Mouse (Mus musculus) neural tube, embryonic 10.5 days (tissue): ENCODE data around the gene Asic4.
A peak's percentile ranks its signal among the peaks of the same experiment; 100 is the strongest.

Experiments used
- DNase-seq: peaks from one replicate; pipeline ENCODE4 v3.0.0-alpha.2; 2017; ENCODE audit warnings: low spot score; ENCODE audit errors: extremely low spot score

The Asic4 gene

DNA sequence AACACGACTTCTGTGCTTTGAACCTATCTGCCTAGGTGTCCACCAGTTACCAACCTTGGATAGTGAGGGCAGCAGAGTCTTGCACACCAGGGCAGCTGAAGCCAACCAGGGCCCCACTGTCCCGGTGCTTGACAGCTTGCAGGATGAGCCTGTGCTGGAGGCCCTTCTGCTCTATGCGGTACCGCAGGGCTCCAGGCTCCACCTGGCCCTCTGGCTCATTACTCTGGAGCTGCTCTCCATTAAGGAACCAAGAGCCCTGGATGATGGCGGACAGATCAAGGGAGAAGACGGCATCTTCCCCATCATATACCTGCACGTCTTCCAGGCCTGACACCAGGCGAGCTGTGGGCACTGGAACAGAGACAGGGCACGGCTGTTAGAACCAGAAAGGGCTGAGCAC is 51.7 kb downstream of the Asic4 start:
- DNase-seq, result no peak

DNA sequence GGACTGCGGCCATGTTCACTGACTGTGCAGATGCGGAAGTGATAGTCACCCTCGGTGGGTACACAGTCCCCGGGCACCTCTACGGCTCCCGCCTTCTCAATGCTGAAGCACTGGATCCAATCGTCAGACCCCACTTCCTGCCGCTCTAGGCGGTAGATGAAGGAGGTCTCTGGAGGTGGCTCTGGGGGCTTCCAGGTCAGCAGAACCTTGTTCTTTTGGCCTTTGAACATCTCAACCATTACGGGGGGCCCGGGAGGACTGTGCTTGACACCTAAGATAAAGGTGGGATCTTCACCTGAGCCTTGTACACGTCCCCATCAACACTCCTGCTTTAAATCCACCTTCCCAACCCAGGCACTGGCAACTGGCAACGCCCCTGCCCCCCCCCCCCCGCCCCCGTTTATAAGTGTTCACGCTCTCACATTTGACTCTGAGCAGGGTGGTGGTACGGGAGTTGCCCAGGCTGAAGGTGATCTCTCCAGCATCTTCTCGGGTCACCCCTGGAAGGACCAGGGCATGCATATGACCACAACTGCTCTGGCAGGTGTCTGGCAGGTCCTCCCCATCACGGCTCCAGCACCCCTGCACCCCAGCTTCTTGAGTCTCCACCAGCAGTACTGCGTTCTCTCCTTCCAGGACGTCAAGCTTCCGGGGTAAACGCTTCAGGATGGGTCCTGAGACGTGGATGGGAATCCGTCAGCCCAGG is 52.9 kb downstream of the Asic4 start:
- no peak for DNase-seq

DNA sequence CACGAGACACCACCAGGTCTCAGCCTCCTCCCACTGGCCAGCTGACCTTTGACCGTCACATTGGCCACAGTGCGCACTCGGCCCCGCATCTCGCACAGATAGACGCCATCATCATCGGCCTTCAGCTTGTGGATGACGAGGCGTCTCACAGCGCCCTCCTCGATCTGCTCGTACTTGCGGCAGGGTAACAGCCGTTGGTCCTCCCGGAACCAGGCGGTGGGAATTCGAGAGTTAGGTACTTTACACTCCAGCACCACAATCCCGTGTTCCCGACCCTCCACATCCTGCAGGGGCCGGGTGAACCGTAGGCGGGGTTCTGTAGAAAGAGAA is 53.4 kb downstream of the Asic4 start:
- no peak for DNase-seq

DNA sequence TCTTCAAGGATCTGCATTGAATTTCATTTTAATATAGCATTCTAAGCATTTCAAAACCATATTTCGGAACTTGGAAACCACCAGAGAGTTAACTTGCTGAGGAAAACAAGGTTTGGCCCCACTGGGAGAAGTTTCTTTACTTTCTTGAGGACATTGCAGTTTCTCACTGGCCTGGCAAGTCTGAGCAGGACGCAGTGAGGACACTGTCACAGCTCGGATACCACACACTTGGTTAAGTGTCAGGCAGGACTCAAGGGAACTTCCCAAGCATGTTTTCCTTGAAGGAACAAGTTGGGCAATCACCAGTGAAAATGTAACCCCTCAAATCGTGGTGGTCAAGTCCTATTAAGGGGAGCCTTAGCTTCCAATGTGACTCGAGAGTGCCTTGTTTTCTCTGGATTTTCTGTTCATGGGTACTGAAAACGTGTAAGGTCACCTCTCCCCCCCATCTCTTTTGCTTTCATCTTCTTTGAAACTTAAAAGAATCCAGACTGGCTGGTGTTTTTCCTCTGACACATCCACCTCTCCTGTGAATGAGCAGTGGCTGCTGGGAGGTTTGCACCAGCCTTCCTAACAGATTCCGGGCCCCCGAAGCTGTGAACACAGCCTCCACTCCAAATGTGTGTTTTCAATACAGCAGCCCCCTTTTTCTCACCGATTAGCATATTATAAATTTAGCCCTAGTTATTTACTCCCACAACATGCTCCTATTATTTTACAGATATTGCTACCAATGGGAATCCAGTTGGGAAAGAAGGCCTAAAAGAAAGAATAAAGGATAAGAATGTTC is 54.2 kb downstream of the Asic4 start:
- DNase-seq, result no peak

DNA sequence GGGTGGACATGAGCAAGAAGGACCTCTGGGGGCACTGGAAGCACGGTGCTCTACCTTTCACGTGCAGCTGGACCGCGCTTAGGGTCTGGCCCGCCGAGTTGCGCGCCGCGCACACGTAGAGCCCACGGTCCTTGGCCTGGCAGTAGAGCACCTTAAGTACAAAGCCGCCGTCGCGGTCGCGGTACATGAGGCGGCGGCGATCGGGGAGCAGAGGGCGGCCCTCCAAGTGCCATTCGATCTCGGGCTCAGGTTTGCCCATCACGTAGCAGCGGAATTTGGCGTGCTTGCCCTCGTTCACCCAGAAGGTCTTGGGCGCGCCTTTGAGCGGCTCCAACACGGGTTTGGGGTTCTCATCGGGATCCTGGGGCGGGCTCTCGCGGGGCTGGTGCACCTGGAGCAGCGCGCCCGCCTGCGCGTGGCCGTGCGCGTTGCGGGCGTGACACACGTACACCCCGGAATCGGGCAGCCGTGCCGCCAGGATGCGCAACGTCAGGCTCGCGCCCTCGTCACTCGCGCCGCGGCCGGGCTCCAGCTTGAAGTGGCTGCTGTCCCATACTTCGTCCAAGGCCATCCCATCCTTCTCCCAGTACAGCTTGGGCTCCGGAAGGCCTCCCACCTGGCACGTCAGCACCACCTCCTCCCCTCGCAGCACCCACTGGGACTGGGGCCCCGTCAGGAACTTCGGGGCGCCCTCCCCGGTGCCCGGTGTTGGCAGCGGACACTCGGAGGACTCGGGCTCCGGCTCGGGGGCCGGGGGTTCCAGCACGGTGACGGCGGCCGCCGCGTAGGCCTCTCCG is 55.1 kb downstream of the Asic4 start:
- peak; percentile 74 for DNase-seq

DNA sequence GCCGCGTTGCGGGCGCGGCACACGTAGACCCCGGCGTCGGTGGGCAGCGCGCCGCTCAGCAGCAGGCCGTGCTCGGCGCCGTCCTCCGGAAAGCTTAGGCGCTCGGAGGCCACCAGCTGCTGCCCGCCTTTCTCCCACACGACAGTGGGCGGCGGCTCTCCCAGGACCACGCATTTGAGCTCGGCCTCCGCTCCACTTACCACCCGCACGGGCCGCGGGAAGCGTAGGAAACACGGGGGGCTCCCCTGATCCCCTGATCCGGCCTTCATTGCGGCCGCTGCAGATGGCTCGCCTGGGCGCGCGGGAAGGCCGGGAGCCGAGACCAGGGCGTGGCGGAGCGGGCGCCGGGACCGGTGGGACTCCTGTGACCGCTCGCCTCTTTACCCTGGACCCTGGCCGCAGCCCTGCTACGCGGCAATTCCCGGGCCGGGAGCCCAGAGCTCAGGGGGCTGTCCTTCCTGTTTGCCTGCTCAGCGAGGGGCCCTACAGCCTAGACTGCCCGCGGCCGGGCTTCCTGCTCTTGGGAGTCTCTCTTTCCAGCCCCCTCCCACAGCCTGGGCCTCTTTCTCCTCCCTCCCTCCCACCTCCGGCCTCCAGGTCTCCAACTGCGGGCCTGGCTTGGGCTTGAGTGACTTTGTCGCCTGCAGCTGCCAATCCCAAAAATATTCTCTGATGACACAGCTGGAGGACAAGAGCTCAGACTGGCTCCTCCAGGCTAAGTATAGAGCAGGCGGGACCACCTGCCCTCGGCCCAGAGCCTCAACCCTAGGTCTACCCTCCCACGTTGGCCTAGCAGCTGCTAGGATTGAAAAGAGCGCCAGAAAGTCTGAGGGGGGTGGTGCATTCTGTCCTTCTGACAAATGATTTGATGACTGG is 56.0 kb downstream of the Asic4 start, which contains the start of gene Obsl1:
TSS of gene Obsl1 (minus strand) at position 497 of the 876 bp plus-strand sequence.
- DNase-seq, result peak; percentile 85

DNA sequence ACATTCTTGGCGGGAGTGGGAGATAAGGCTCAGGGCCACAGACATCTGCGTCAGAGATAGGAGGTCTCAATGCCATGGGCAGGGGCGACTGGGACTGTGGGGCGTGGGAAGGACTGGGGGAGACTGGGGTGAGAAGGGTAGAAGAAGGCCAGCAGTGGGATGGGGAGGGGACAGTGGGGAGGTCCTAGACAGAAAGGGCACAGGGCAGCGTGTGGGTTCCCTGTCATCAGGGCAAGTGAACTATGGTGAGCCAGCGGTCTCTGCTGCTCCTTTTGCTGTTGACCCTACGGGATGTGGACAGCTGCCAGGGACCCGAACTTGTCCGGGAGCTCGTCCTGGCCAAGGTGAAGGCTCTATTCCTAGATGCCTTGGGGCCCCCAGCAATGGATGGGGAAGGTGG is 56.8 kb downstream of the Asic4 start, which contains the start of gene Inha:
TSS of gene Inha (plus strand) at position 72 of the 400 bp plus-strand sequence.
- DNase-seq, result no peak

DNA sequence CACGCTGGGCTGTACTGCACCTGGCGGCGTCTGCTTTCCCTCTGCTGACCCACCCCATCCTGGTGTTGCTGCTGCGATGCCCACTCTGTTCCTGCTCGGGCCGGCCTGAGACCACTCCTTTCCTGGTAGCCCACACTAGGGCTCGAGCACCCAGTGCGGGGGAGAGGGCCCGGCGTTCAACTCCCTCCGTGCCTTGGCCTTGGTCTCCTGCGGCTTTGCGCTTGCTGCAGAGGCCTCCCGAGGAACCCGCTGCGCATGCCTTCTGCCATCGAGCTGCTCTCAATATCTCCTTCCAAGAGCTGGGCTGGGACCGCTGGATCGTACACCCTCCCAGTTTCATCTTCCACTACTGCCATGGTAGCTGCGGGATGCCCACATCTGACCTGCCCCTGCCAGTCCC is 59.4 kb downstream of the Asic4 start:
- DNase-seq, result no peak

DNA sequence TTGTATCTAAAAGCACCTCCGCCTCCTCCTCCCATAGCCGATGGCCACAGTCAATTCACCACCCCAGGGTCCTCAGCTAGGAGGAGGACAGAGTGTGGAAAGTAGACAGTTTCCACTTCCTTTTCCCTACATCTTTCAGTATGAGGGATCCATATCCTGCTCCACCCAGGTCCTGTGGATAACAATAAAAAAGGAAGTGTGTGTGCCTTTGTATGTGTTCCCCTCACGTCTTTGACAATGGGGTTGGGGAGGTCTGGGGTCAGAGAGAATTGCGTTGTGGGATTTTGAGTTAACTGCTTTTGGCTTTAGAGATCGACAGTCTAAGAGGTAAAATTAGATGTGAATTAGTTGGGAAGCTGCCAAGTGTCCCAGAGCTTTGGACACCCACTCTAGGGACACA is 59.9 kb downstream of the Asic4 start:
- no peak for DNase-seq

DNA sequence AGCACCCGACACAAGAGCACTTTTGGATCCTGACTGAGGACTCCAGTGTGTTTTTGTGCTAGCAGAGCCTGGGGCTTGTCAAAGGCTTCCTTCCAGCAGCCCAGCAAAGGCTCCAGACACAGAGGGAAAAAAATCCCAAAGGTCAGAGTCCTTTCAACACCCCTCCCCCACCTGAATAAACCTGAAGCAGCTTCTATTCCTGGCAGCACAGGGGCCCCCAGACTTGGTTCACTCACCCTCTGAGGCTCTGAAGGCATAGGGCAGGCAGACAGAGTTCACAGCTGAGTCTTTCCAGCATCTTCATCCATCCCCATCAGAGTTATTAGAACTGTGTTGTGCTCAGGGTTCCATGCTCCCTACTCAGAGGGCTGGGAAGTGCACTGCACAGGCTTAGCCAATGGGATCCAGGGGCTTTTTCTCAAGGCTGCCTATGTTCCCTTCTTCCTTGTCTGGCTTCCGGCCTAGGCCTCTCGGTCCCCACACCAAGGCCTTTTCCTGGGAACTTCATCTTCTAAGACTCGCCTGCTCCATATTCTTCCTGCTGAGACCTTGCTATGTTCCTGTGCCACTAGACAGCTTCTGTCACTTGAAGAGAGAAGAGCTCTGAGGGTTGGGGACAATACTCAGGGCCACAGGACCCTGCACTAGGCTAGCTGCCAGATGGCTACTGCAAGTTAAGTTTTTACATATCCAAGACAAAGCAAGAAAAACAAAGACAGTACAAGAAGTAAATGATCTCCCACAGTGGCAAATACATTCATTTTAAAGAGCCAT is 61.4 kb downstream of the Asic4 start:
- DNase-seq, result no peak

DNA sequence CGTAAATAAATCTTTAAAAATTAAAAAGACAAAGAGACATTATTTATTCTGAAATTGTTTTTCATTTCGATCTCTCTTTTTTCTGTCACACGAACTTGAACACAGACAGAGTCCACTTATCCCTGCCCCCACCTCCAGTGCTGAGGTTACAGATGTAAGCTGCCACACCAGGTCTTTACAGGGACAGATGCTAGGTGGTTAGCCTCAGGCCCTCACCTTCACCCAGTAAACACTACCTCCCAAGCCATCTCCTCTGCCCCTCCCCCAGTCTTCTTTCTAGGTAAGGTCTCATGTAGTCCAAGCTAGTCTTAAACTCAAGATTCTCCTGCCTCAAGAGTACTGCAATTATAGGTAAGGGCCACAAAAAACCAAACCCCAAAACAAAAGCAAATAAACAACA is 62.3 kb downstream of the Asic4 start:
- no peak for DNase-seq

DNA sequence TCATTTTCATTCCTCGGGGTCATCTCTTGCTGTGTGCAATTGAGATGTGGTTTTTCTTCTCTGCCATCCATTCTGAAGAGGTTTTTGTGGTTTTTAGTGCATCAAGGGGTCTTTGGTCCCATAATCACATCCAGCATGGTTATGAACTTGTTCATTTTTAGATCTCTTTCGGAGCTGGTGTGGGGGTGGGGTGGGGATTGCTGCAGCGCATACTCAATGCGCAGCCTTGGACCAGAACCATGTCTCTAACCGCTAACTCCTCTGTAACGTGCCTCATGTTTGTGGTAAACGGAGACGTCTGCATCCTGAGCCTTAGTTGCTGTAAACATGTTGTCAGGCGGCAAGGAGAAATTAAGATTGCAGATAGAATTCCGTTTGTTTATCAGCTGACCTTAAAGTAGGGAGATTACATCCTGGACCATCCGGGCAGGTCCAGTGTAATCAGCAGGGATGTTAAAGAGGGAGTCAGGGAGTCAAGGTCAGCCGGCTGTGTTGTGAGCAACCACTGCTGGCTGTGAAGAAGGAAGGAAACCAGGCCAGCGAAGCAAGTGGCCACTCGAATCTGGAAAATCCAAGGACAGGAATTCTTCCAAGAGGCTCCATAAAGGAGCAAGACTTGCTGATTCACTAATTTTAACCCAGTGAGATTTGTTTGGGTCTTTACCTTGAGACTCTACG is 66.6 kb downstream of the Asic4 start:
- DNase-seq, result no peak

DNA sequence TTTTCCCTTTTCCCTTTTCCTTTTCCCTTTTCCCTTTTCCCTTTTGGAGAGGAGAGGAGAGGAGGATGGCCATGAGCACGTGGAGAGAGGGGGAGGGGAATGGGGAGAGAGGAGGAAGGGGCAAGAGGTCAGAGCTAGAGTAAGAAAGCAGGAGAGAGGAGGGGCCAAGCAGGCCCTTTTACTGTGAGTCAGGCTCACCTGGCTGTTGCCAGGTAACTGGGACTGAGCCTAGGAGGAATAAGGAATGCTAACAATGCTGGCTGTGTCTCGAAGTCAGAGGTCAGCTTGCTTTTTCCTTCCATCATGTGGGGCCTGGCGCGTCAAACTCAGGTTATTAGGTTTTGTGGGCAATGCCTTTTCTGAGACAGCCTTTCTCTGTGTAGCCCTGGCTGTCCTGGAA is 67.7 kb downstream of the Asic4 start:
- no peak for DNase-seq

DNA sequence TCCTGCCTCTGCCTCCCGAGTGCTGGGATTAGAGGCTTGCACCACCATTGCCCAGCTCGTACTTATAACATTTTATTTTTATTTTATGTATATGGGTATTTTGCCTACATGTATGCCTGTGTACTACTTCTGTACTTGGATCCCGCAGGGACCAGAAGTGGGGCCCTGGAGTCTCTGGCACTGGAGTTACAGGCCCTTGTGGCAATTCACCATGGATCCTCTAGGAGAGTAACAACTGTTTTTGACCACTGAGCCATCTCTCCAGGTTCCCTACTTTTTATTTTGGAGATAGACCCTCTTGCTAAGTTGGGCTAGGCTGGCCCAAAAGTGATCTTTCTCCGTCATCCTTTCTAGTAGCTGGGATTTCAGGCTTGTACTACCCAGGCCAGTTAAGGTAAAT is 68.2 kb downstream of the Asic4 start:
- DNase-seq, result no peak

DNA sequence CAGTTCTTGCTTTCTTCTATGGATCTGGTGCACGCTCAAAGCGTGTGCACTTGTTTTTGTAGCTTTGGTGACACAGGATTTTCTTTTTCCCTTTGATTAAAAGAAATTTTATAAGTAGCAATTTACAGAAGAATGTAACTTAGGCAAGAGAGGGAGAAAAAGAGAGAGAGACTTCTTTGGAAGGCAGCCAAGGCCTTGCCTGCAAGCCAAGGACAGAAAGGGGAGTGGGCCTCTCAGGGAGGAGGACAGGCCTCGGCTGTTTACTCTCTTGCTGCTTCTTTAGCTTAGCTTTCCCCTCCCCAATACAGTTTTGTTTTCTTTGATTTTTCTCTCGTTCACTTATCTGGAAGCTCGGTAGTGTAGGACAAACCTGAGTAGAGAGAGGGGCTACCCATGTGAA is 69.3 kb downstream of the Asic4 start:
- DNase-seq, result no peak

DNA sequence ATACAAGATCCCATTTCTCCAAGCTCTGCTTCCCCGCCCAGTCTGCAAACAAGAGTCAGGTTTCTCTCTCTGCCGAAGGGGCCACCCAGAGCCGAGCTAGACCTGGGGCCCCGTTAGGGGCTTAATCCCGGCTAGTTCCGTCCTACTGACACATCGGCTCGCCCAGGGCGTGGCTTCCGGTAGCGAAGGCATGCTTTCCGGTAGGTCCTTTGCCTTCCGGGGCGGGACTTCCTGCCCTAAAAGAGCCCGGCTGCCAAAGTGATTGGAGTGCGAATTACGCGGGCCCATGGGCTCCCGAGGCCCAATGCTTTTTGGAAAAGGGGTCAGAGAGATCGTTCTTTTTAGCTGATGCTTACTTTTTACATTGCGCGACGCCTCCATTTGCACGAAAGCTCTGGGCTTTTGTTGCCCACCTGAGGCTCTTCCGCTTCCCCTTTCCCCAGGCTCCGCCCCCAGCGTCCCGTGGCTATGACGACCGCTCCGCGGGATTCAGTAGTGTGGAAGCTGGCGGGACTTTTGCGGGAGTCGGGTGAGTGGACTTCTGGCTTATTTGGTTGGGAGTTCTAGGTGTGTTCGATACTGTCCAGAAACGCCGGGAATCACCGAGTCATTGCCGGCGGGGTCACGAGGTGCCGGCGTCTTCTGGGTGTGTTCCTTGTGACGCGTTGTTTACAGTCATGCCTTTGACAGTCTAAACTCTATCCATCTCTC is 71.2 kb downstream of the Asic4 start, which contains the start of gene Stk11ip:
TSS of gene Stk11ip (plus strand) at position 209 of the 711 bp plus-strand sequence.
- DNase-seq, result peak; percentile 96
